Mouse (Mus musculus): Measurements from ENCODE around the gene Tbx2. TPM values are rescaled to one million over a fixed set of nuclear protein-coding genes. Genes with fewer than 3 reads are reported as not detected.

Tbx2 gene
- polyA plus RNA-seq, 1 experiment, result 5.0 TPM

- Histone ChIP-seq H3K27ac (ENCODE audit: insufficient read depth, low read length) (no peak overlapping the region), H3K27me3 (ENCODE audit: control insufficient read depth, insufficient read depth, low read length) (peaks cover 50% of the 10 kb centered on the region), H3K4me3 (ENCODE audit: extremely low read depth, insufficient read depth, insufficient read length) (no peak overlapping the region), H3K4me1 (ENCODE audit: control insufficient read depth, insufficient read depth, insufficient read length) (no peaks in the 10 kb centered on the region), H3K36me3 (ENCODE audit: control insufficient read depth, insufficient read depth, low read length) (no peaks in the 10 kb centered on the region)
- TF ChIP-seq POLR2A (IDR thresholded peaks at IDR 0.05; ENCODE audit: low read depth, low read length) (no peak), CTCF (IDR thresholded peaks at IDR 0.05; ENCODE audit: extremely low read depth, insufficient read depth, insufficient read length, insufficient replicate concordance) (no peak)
- DNase-seq (ENCODE audit: low read depth in 1 of 2, low spot score in 2 of 2), result no peak
- 58% methylated on average over 8 of the region's 8 CpGs for WGBS
Measured at GRCm38 (mm10) chr11:85889056-85889729, 56.8 kb downstream of the Tbx2 start.

- Histone ChIP-seq H3K4me1 (ENCODE audit: control insufficient read depth, insufficient read depth, insufficient read length) (no peaks in the 10 kb centered on the region), H3K4me3 (ENCODE audit: extremely low read depth, insufficient read depth, insufficient read length) (no peak overlapping the region), H3K27me3 (ENCODE audit: control insufficient read depth, insufficient read depth, low read length) (peaks cover 53% of the 10 kb centered on the region), H3K36me3 (ENCODE audit: control insufficient read depth, insufficient read depth, low read length) (no peaks in the 10 kb centered on the region), H3K27ac (ENCODE audit: insufficient read depth, low read length) (no peak overlapping the region)
- TF ChIP-seq POLR2A (IDR thresholded peaks at IDR 0.05; ENCODE audit: low read depth, low read length) (no peak), CTCF (IDR thresholded peaks at IDR 0.05; ENCODE audit: extremely low read depth, insufficient read depth, insufficient read length, insufficient replicate concordance) (no peak)
- WGBS, result 15% methylated on average over 47 of the region's 47 CpGs
- DNase-seq (ENCODE audit: low read depth in 1 of 2, low spot score in 2 of 2), result no peak
Measured at GRCm38 (mm10) chr11:85889730-85890562, 57.6 kb downstream of the Tbx2 start.

- Histone ChIP-seq H3K4me3 (ENCODE audit: extremely low read depth, insufficient read depth, insufficient read length) (no peak overlapping the region), H3K27me3 (ENCODE audit: control insufficient read depth, insufficient read depth, low read length) (peaks cover 57% of the 10 kb centered on the region), H3K4me1 (ENCODE audit: control insufficient read depth, insufficient read depth, insufficient read length) (no peaks in the 10 kb centered on the region), H3K27ac (ENCODE audit: insufficient read depth, low read length) (no peak overlapping the region), H3K36me3 (ENCODE audit: control insufficient read depth, insufficient read depth, low read length) (no peaks in the 10 kb centered on the region)
- 13% methylated on average over 13 of the region's 13 CpGs for WGBS
- TF ChIP-seq CTCF (IDR thresholded peaks at IDR 0.05; ENCODE audit: extremely low read depth, insufficient read depth, insufficient read length, insufficient replicate concordance) (no peak), POLR2A (IDR thresholded peaks at IDR 0.05; ENCODE audit: low read depth, low read length) (no peak)
- no peak for DNase-seq (ENCODE audit: low read depth in 1 of 2, low spot score in 2 of 2)
Measured at GRCm38 (mm10) chr11:85890563-85890845, 58.2 kb downstream of the Tbx2 start.

- DNase-seq (ENCODE audit: low read depth in 1 of 2, low spot score in 2 of 2), result no peak
- Histone ChIP-seq H3K27ac (ENCODE audit: insufficient read depth, low read length) (no peak overlapping the region), H3K4me3 (ENCODE audit: extremely low read depth, insufficient read depth, insufficient read length) (no peak overlapping the region), H3K4me1 (ENCODE audit: control insufficient read depth, insufficient read depth, insufficient read length) (no peaks in the 10 kb centered on the region), H3K27me3 (ENCODE audit: control insufficient read depth, insufficient read depth, low read length) (peaks cover 53% of the 10 kb centered on the region), H3K36me3 (ENCODE audit: control insufficient read depth, insufficient read depth, low read length) (no peaks in the 10 kb centered on the region)
- TF ChIP-seq POLR2A (IDR thresholded peaks at IDR 0.05; ENCODE audit: low read depth, low read length) (no peak), CTCF (IDR thresholded peaks at IDR 0.05; ENCODE audit: extremely low read depth, insufficient read depth, insufficient read length, insufficient replicate concordance) (no peak)
- 16% methylated on average over 13 of the region's 13 CpGs for WGBS
Measured at GRCm38 (mm10) chr11:85891010-85891691, 58.8 kb downstream of the Tbx2 start.

Other genes with a start within 250 kb of the Tbx2 start
- not detected in 2 replicates for gene Gm11444, start 17.8 kb downstream of the Tbx2 start, polyA plus RNA-seq (2012; rRNA removed)
- 0.07 TPM in 2 replicates for gene Tbx4, start 53.9 kb downstream of the Tbx2 start, polyA plus RNA-seq (2012; rRNA removed)